Mouse (Mus musculus): Measurements from ENCODE around the gene Hp. TPM values are rescaled to one million over a fixed set of nuclear protein-coding genes. Genes with fewer than 3 reads are reported as not detected.

The Hp gene
- total RNA-seq (2021), result under 1 TPM in 1 of 2 experiments, not detected in 1; 0.25 TPM
- long read RNA-seq, partial matches to known transcripts, result 0 of 1 reads
- long read RNA-seq, other reads (novel, unspliced or antisense), result 1 of 1 reads

- DNase-seq (ENCODE audit: low spot score in 2 of 2), result no peak
These were observed at the start of gene Hp for GRCm38 (mm10) chr8:109578900-109579301. Gene Hp (minus strand): TSS chr8:109579172.

- DNase-seq (ENCODE audit: low spot score in 2 of 2), result no peak
These were observed 49.7 kb upstream of the Hp start for GRCm38 (mm10) chr8:109628638-109629037.

- no peak for DNase-seq (ENCODE audit: low spot score in 2 of 2)
These were observed 36.6 kb upstream of the Hp start for GRCm38 (mm10) chr8:109615569-109615968.

- DNase-seq (ENCODE audit: low spot score in 2 of 2), result peak in 1 of 2 experiments; percentile 17
These were observed 35.6 kb upstream of the Hp start, which contains the start of gene Pkd1l3 for GRCm38 (mm10) chr8:109614243-109615210. Gene Pkd1l3 (plus strand): TSS chr8:109614517.

- DNase-seq (ENCODE audit: low spot score in 2 of 2), result peak in 1 of 2 experiments; percentile 31
These were observed 30.2 kb upstream of the Hp start for GRCm38 (mm10) chr8:109609153-109609502.

- peak; percentile 96 to 97 for DNase-seq (ENCODE audit: low spot score in 2 of 2)
These were observed 29.5 kb upstream of the Hp start, which contains the start of gene Dhodh for GRCm38 (mm10) chr8:109608271-109609152. Gene Dhodh (minus strand): TSS chr8:109608673.

- no peak for DNase-seq (ENCODE audit: low spot score in 2 of 2)
These were observed 28.7 kb upstream of the Hp start for GRCm38 (mm10) chr8:109607650-109608049.

- DNase-seq (ENCODE audit: low spot score in 2 of 2), result no peak
These were observed 27.8 kb upstream of the Hp start for GRCm38 (mm10) chr8:109606725-109607124.

- DNase-seq (ENCODE audit: low spot score in 2 of 2), result peak; percentile 41 to 47
These were observed 16.9 kb upstream of the Hp start for GRCm38 (mm10) chr8:109595854-109596253.

GRCm38 (mm10) chr8:109593117-109593788 lies 14.3 kb upstream of the Hp start:
- no peak for DNase-seq (ENCODE audit: low spot score in 2 of 2)

- DNase-seq (ENCODE audit: low spot score in 2 of 2), result no peak
These were observed 13.2 kb upstream of the Hp start for GRCm38 (mm10) chr8:109592164-109592563.

GRCm38 (mm10) chr8:109591367-109591766 lies 12.4 kb upstream of the Hp start:
- no peak for DNase-seq (ENCODE audit: low spot score in 2 of 2)

GRCm38 (mm10) chr8:109590901-109591300 lies 11.9 kb upstream of the Hp start:
- no peak for DNase-seq (ENCODE audit: low spot score in 2 of 2)

GRCm38 (mm10) chr8:109586972-109587504 lies 8.1 kb upstream of the Hp start:
- no peak for DNase-seq (ENCODE audit: low spot score in 2 of 2)

GRCm38 (mm10) chr8:109585652-109586051 lies 6.7 kb upstream of the Hp start:
- no peak for DNase-seq (ENCODE audit: low spot score in 2 of 2)

GRCm38 (mm10) chr8:109584830-109585229 lies 5.9 kb upstream of the Hp start:
- no peak for DNase-seq (ENCODE audit: low spot score in 2 of 2)

- DNase-seq (ENCODE audit: low spot score in 2 of 2), result no peak
These were observed 5.3 kb upstream of the Hp start for GRCm38 (mm10) chr8:109584293-109584692.

- no peak for DNase-seq (ENCODE audit: low spot score in 2 of 2)
These were observed 2.7 kb downstream of the Hp start for GRCm38 (mm10) chr8:109576311-109576710.

GRCm38 (mm10) chr8:109571139-109571538 lies 7.8 kb downstream of the Hp start:
- DNase-seq (ENCODE audit: low spot score in 2 of 2), result no peak

GRCm38 (mm10) chr8:109565498-109566333 lies 13.3 kb downstream of the Hp start, which contains the start of the genes Dhx38 and Txnl4b:
Gene Dhx38 (minus strand): TSS chr8:109565861.
Gene Txnl4b (plus strand): TSS chr8:109565892.
- peak; percentile 99 for DNase-seq (ENCODE audit: low spot score in 2 of 2)
